Mouse (Mus musculus) CH12.LX (cell line): Measurements from ENCODE around the gene Ablim1. TPM values are rescaled to one million over a fixed set of nuclear protein-coding genes. Genes with fewer than 3 reads are reported as not detected.

Experiments used
- DNase-seq: peaks from one replicate; pipeline ENCODE4 v3.0.0-alpha.2; 2013; ENCODE audit errors: extremely low read depth
- H3K27ac ChIP-seq: 2 replicates; pipeline ENCODE4 v1.5.1; 2012; ENCODE audit warnings: low read depth, mild to moderate bottlenecking, control low read depth, moderate library complexity; ENCODE audit not compliant: insufficient read depth
- H3K27me3 ChIP-seq: replicated peaks from 2 replicates; pipeline ENCODE3; 2012; ENCODE audit warnings: inconsistent platforms
- H3K36me3 ChIP-seq, 2 experiments: replicated peaks in 1 of 2; 2 replicates each; pipeline versions ENCODE3 to v1.6.1; 2012; ENCODE audit warnings: inconsistent platforms in 1 of 2, low read length in 1 of 2, mild to moderate bottlenecking in 1 of 2, mixed read lengths in 1 of 2, moderate library complexity in 1 of 2; ENCODE audit not compliant: control insufficient read depth in 1 of 2, insufficient read depth in 1 of 2
- H3K4me1 ChIP-seq, 2 experiments: 2 replicates each; pipeline ENCODE4 v1.6.1; 2012; ENCODE audit warnings: inconsistent platforms in 1 of 2, moderate library complexity in 1 of 2; ENCODE audit not compliant: insufficient read depth in 2 of 2, control insufficient read depth in 1 of 2
- H3K4me2 ChIP-seq: 2 replicates; pipeline ENCODE4 v1.6.1; 2012; ENCODE audit warnings: low read depth, mild to moderate bottlenecking, control low read depth; ENCODE audit not compliant: poor library complexity, insufficient read depth, severe bottlenecking
- H3K4me3 ChIP-seq, 3 experiments: fragments of 150-350 bp in 1 of 3; sonication (generic) in 1 of 3; replicated peaks in 1 of 3; 2 replicates each; pipeline versions ENCODE3 to v1.5.1; 2011 to 2012; ENCODE audit warnings: low read depth in 2 of 3, low read length in 2 of 3, mild to moderate bottlenecking in 2 of 3, moderate library complexity in 2 of 3, control low read depth in 1 of 3, improper control_type of control experiment in 1 of 3, inconsistent platforms in 1 of 3, mixed read lengths in 1 of 3; ENCODE audit not compliant: poor library complexity in 1 of 3
- H3K79me2 ChIP-seq: replicated peaks from 2 replicates; pipeline ENCODE4 v1.6.1; 2012; ENCODE audit warnings: mild to moderate bottlenecking, moderate library complexity; ENCODE audit not compliant: control insufficient read depth, poor library complexity, insufficient read depth, severe bottlenecking; ENCODE audit errors: extremely low read depth
- H3K9ac ChIP-seq: 2 replicates; pipeline ENCODE4 v1.6.1; 2012; ENCODE audit warnings: low read depth, mild to moderate bottlenecking, control low read depth, moderate library complexity; ENCODE audit not compliant: insufficient read depth
- H3K9me3 ChIP-seq: replicated peaks from 2 replicates; pipeline ENCODE3; 2012; ENCODE audit warnings: low read length, inconsistent platforms, mixed read lengths
- CHD2 ChIP-seq: IDR thresholded peaks from 2 replicates; pipeline ENCODE4 v1.6.1; 2011; ENCODE audit warnings: low read length, improper control_type of control experiment
- CTCF ChIP-seq, 2 experiments: IDR thresholded peaks in 1 of 2; conservative IDR thresholded peaks in 1 of 2; 2 replicates each; pipeline ENCODE4 v1.5.1; 2011 to 2012; ENCODE audit warnings: low read depth in 2 of 2, low read length in 2 of 2, improper control_type of control experiment in 1 of 2, inconsistent platforms in 1 of 2, mild to moderate bottlenecking in 1 of 2, moderate library complexity in 1 of 2
- EP300 ChIP-seq: IDR thresholded peaks from 2 replicates; pipeline ENCODE4 v1.6.1; 2011; ENCODE audit warnings: low read length, improper control_type of control experiment
- ETS1 ChIP-seq: conservative IDR thresholded peaks from 2 replicates; pipeline ENCODE4 v1.6.1; 2012; ENCODE audit warnings: low read depth, mild to moderate bottlenecking, inconsistent platforms, low read length, improper control_type of control experiment, moderate library complexity
- HCFC1 ChIP-seq: IDR thresholded peaks from 2 replicates; pipeline ENCODE4 v1.6.1; 2012; ENCODE audit warnings: low read depth, mild to moderate bottlenecking, inconsistent platforms, low read length, improper control_type of control experiment
- IRF4 ChIP-seq: IDR thresholded peaks from 2 replicates; pipeline ENCODE4 v1.6.1; 2014; ENCODE audit warnings: low read depth, mild to moderate bottlenecking, inconsistent platforms, low read length, improper control_type of control experiment
- KAT2A ChIP-seq: IDR thresholded peaks from 2 replicates; pipeline ENCODE4 v1.6.1; 2012; ENCODE audit warnings: low read length, improper control_type of control experiment, inconsistent platforms; ENCODE audit not compliant: insufficient replicate concordance
- MAX ChIP-seq: IDR thresholded peaks from 2 replicates; pipeline ENCODE4 v1.6.1; 2011; ENCODE audit warnings: low read length, improper control_type of control experiment
- MAZ ChIP-seq: IDR thresholded peaks from 2 replicates; pipeline ENCODE4 v1.6.1; 2012; ENCODE audit warnings: low read depth, mild to moderate bottlenecking, inconsistent platforms, low read length, improper control_type of control experiment, moderate library complexity
- MEF2A ChIP-seq: IDR thresholded peaks from 2 replicates; pipeline ENCODE4 v1.6.1; 2014; ENCODE audit warnings: low read depth, mild to moderate bottlenecking, inconsistent platforms, low read length, improper control_type of control experiment, borderline replicate concordance
- NELFE ChIP-seq: IDR thresholded peaks from 2 replicates; pipeline ENCODE4 v1.6.1; 2011; ENCODE audit warnings: low read depth, low read length, improper control_type of control experiment
- NRF1 ChIP-seq: IDR thresholded peaks from 2 replicates; pipeline ENCODE4 v1.6.1; 2014; ENCODE audit warnings: low read depth, mild to moderate bottlenecking, inconsistent platforms, low read length, improper control_type of control experiment, moderate library complexity
- PAX5 ChIP-seq: IDR thresholded peaks from 2 replicates; pipeline ENCODE4 v1.6.1; 2012; ENCODE audit warnings: low read length, inconsistent platforms, mixed read lengths
- POLR2A ChIP-seq: IDR thresholded peaks from 2 replicates; pipeline ENCODE4 v1.6.1; 2011; ENCODE audit warnings: low read depth, mild to moderate bottlenecking, improper control_type of control experiment, low read length
- POLR2AphosphoS2 ChIP-seq: IDR thresholded peaks from 2 replicates; pipeline ENCODE4 v1.6.1; 2011; ENCODE audit warnings: low read depth, low read length, improper control_type of control experiment
- RAD21 ChIP-seq: IDR thresholded peaks from 2 replicates; pipeline ENCODE4 v1.6.1; 2011; ENCODE audit warnings: low read depth, mild to moderate bottlenecking, low read length, improper control_type of control experiment, moderate library complexity
- RCOR1 ChIP-seq: conservative IDR thresholded peaks from 2 replicates; pipeline ENCODE4 v1.6.1; 2012; ENCODE audit warnings: low read depth, mild to moderate bottlenecking, inconsistent platforms, low read length, improper control_type of control experiment
- SIN3A ChIP-seq: IDR thresholded peaks from 2 replicates; pipeline ENCODE4 v1.6.1; 2012; ENCODE audit warnings: low read length, improper control_type of control experiment, inconsistent platforms
- SMC3 ChIP-seq: IDR thresholded peaks from 2 replicates; pipeline ENCODE4 v1.6.1; 2011; ENCODE audit warnings: low read depth, low read length, improper control_type of control experiment
- TCF12 ChIP-seq: IDR thresholded peaks from 2 replicates; pipeline ENCODE4 v1.6.1; 2014; ENCODE audit warnings: low read depth, mild to moderate bottlenecking, inconsistent platforms, low read length, improper control_type of control experiment
- UBTF ChIP-seq: IDR thresholded peaks from 2 replicates; pipeline ENCODE4 v1.6.1; 2012; ENCODE audit warnings: low read depth, mild to moderate bottlenecking, inconsistent platforms, low read length, improper control_type of control experiment, moderate library complexity
- USF1 ChIP-seq: IDR thresholded peaks from 2 replicates; pipeline ENCODE4 v1.6.1; 2014; ENCODE audit warnings: low read depth, mild to moderate bottlenecking, inconsistent platforms, low read length, improper control_type of control experiment
- ZKSCAN1 ChIP-seq: IDR thresholded peaks from 2 replicates; pipeline ENCODE4 v1.6.1; 2012; ENCODE audit warnings: low read depth, inconsistent platforms, low read length, improper control_type of control experiment, borderline replicate concordance
- ZNF384 ChIP-seq: IDR thresholded peaks from 2 replicates; pipeline ENCODE4 v1.6.1; 2012; ENCODE audit warnings: low read depth, low read length, improper control_type of control experiment, inconsistent platforms
- dilution Hi-C: fragments of 300-500 bp; cut with MboI; formaldehyde crosslinking; loops from 2 replicates; pipeline ENCODE4 v1.14.3; 2020; ENCODE audit warnings: low sequenced_read_pairs; ENCODE audit not compliant: extremely low pct_unique_long_range_greater_than_20kb, extremely low pct_ligation_motif_present
- in situ Hi-C: fragments of 300-500 bp; cut with MboI; formaldehyde crosslinking; loops from 3 replicates; pipeline ENCODE4 v1.14.3; 2019; ENCODE audit warnings: low sequenced_read_pairs, low pct_ligation_motif_present, low pct_unique_long_range_greater_than_20kb, mixed read lengths
- polyA plus RNA-seq: library from polyadenylated mRNA; unstranded; fragments of >175 nt; gene quantifications from 2 replicates; pipeline ENCODE4 v1.2.1, GENCODE M21; 2012; ENCODE audit warnings: low read depth; ENCODE audit not compliant: insufficient read length
- total RNA-seq, 2 experiments: library from RNA; depleted of rRNA; stranded (reverse); fragments of 300-350 nt in 1 of 2; fragments of >200 nt in 1 of 2; gene quantifications; 2 replicates each; pipeline ENCODE4 v1.2.3; 2012 to 2014

Ablim1 gene
- total and polyA plus RNA-seq, 3 experiments: 0.85 to 2.4 (median 2.0) TPM

- in situ Hi-C loops: no loop called here
- no peak for DNase-seq
- Histone ChIP-seq H3K27me3 (no peaks in the 10 kb centered on the region), H3K4me2 (no peak overlapping the region), H3K36me3 (no peaks in the 10 kb centered on the region), H3K79me2 (no peaks in the 10 kb centered on the region), H3K9ac (no peak overlapping the region), H3K27ac (no peak overlapping the region), H3K4me1 (no peaks in the 10 kb centered on the region), H3K4me3 (no peak overlapping the region), H3K9me3 (no peaks in the 10 kb centered on the region)
- TF ChIP-seq MEF2A (no peak), SMC3 (0 out of 2 replicates have a peak, but pooled peaks have one; percentile 12), RAD21 (peak; percentile 20), CTCF (conservative IDR thresholded peaks at IDR 0.05 in 1 of 2, IDR thresholded peaks at IDR 0.05 in 1 of 2; ENCODE audit: low read depth in 2 of 2, low read length in 2 of 2) (peak in 1 of 2 experiments; percentile 33; a peak in 2 of 4 replicates)
- dilution Hi-C loops: no loop called here
Observed at GRCm38 (mm10) chr19:57330309-57330708, 15.6 kb upstream of the Ablim1 start.

- no peaks in the 10 kb centered on the region for H3K9me3 ChIP-seq
- H3K9ac ChIP-seq: no peak overlapping the region
- in situ Hi-C loops (no loop called here), dilution Hi-C loops (no loop called here)
- TF ChIP-seq ZNF384 (no peak), PAX5 (no peak), USF1 (no peak), ZKSCAN1 (no peak), EP300 (no peak), MEF2A (no peak), MAZ (no peak), NELFE (no peak), CHD2 (no peak), RAD21 (peak; percentile 79), TCF12 (no peak), IRF4 (no peak), POLR2A (no peak), CTCF (conservative IDR thresholded peaks at IDR 0.05 in 1 of 2, IDR thresholded peaks at IDR 0.05 in 1 of 2; ENCODE audit: low read depth in 2 of 2, low read length in 2 of 2) (peak; percentile 83 to 85), SMC3 (peak; percentile 83), POLR2AphosphoS2 (no peak), MAX (no peak), UBTF (no peak), SIN3A (no peak), NRF1 (no peak), KAT2A (no peak), RCOR1 (no peak), ETS1 (no peak), HCFC1 (no peak)
- H3K79me2 ChIP-seq: no peaks in the 10 kb centered on the region
- peak overlapping the region; percentile 91 for H3K4me2 ChIP-seq
- peak; percentile 45 for DNase-seq
- no peaks in the 10 kb centered on the region for H3K36me3 ChIP-seq
- H3K4me1 ChIP-seq: no peaks in the 10 kb centered on the region
- no peak overlapping the region for H3K27ac ChIP-seq
- no peak overlapping the region for H3K4me3 ChIP-seq
- peaks cover 8% of the 10 kb centered on the region for H3K27me3 ChIP-seq
Observed at GRCm38 (mm10) chr19:57328792-57329191, 14.1 kb upstream of the Ablim1 start.
